Mouse (Mus musculus) liver, postnatal 0 days (tissue): ENCODE results near the gene 4930562C15Rik.

ENCODE experiments used
- CTCF ChIP-seq: sonication (generic); IDR thresholded peaks from 2 replicates; pipeline ENCODE4 v1.5.1; 2016; ENCODE audit warnings: antibody characterized with exemption, low read depth
- EP300 ChIP-seq: IDR thresholded peaks from 2 replicates; pipeline ENCODE4 v1.6.1; 2016; ENCODE audit warnings: antibody characterized with exemption, low read depth, mild to moderate bottlenecking

- TF ChIP-seq CTCF (no peak), EP300 (no peak)
Measured at GRCm38 (mm10) chr16:4916608-4917007, 81.4 kb downstream of the 4930562C15Rik start.
